22 mouse cellular contexts compared by ENCODE assay signal in the genomic region with DNA sequence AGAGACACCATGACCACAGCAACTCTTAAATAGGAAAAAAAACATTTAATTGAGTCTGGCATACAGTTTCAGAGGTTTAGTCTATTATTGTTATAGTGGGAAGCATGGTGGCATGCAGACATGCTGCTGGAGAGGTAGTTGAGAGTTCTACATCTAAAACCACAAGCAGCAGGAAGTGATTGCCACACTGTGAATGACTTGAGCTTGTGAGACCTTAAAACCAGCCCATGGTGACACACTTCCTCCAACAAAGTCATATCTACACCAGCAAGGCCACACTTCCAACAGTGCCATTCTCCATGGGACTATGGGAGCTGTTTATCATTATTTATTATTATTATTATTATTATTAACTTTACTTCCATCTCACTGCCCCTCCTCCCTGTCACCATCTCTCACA.
DNase-seq lines count a peak whose midpoint lies in the region; ATAC-seq lines count a peak whose summit lies in the region.
"Had no signal": no experiment of that assay in that cellular context is flagged by ENCODE, and none has a peak within 500 bp of the region (broad histone marks: within the 10 kb centered on the region; RNA-seq: fewer than 3 reads in every experiment).

No protein-coding gene starts in this region.

- no peaks in the 10 kb centered on the region for H3K27me3 ChIP-seq in liver, embryonic 16.5 days (ENCODE audit: control insufficient read depth, insufficient read depth, low read depth, low read length)
- H3K27me3 ChIP-seq in liver, embryonic 11.5 days (replicated peaks; ENCODE audit: control insufficient read depth, insufficient read depth, low read length): no peaks in the 10 kb centered on the region
- H3K27me3 ChIP-seq: CH12.LX; embryonic facial prominence, embryonic 13.5 days; forebrain, embryonic 12.5 days; heart, embryonic 15.5 days; hindbrain, embryonic 13.5 days had no signal

- H3K36me3 ChIP-seq in liver, embryonic 16.5 days (ENCODE audit: control insufficient read depth, insufficient read depth): no peaks in the 10 kb centered on the region
- no peaks in the 10 kb centered on the region for H3K36me3 ChIP-seq in liver, embryonic 11.5 days (ENCODE audit: control insufficient read depth, insufficient read depth, low read length)
- H3K36me3 ChIP-seq: embryonic facial prominence, embryonic 13.5 days; forebrain, embryonic 12.5 days; heart, embryonic 15.5 days; hindbrain, embryonic 13.5 days had no signal

- H3K9me3 ChIP-seq in liver, embryonic 16.5 days (replicated peaks; ENCODE audit: control insufficient read depth, low read length): no peaks in the 10 kb centered on the region
- H3K9me3 ChIP-seq in liver, embryonic 11.5 days (ENCODE audit: control insufficient read depth, low read length): no peaks in the 10 kb centered on the region
- H3K9me3 ChIP-seq: embryonic facial prominence, embryonic 13.5 days; forebrain, embryonic 12.5 days; heart, embryonic 15.5 days; hindbrain, embryonic 13.5 days had no signal

- no peak overlapping the region for H3K4me2 ChIP-seq in liver, embryonic 16.5 days (ENCODE audit: low read depth, low read length)
- H3K4me2 ChIP-seq in liver, embryonic 11.5 days: no peak overlapping the region
- H3K4me2 ChIP-seq: embryonic facial prominence, embryonic 13.5 days; forebrain, embryonic 12.5 days; heart, embryonic 11.5 days; heart, embryonic 15.5 days; hindbrain, embryonic 13.5 days had no signal

- ATAC-seq in liver, embryonic 16.5 days (ENCODE audit: low read depth): peak; percentile 45; the same call in 1 of the 2 replicates
- no peak for ATAC-seq in liver, embryonic 11.5 days (replicated peaks; ENCODE audit: low FRiP score)
- peak; percentile 78 for ATAC-seq in megakaryocyte progenitor cell, adult 5-6 weeks (replicated peaks; ENCODE audit: poor library complexity)
- ATAC-seq: forebrain, embryonic 16.5 days had no signal

- no peak overlapping the region for H3K27ac ChIP-seq in liver, embryonic 16.5 days (ENCODE audit: low read length)
- no peak overlapping the region for H3K27ac ChIP-seq in liver, embryonic 11.5 days (ENCODE audit: low read depth, low read length)
- H3K27ac ChIP-seq: embryonic facial prominence, embryonic 13.5 days; forebrain, embryonic 12.5 days; heart, adult 2 months; heart, embryonic 15.5 days; hindbrain, embryonic 13.5 days had no signal

- no peaks in the 10 kb centered on the region for H3K4me1 ChIP-seq in liver, embryonic 16.5 days (ENCODE audit: control insufficient read depth, low read depth, low read length)
- H3K4me1 ChIP-seq in liver, embryonic 11.5 days (replicated peaks; ENCODE audit: control insufficient read depth, insufficient read depth, low read length): no peaks in the 10 kb centered on the region; the same call in 1 of the 2 replicates
- H3K4me1 ChIP-seq: forebrain, embryonic 12.5 days; heart, embryonic 15.5 days; hindbrain, embryonic 13.5 days had no signal

- H3K4me3 ChIP-seq in liver, embryonic 16.5 days (ENCODE audit: low read depth, low read length): no peak overlapping the region
- H3K4me3 ChIP-seq in liver, embryonic 11.5 days (ENCODE audit: low read depth, low read length): no peak overlapping the region
- H3K4me3 ChIP-seq: embryonic facial prominence, embryonic 13.5 days; forebrain, embryonic 12.5 days; heart, adult 2 months; heart, embryonic 15.5 days; hindbrain, embryonic 13.5 days had no signal

- no peak overlapping the region for H3K9ac ChIP-seq in liver, embryonic 16.5 days (ENCODE audit: low read depth, low read length)
- H3K9ac ChIP-seq in liver, embryonic 11.5 days (ENCODE audit: low read depth, low read length): no peak overlapping the region
- H3K9ac ChIP-seq: embryonic facial prominence, embryonic 13.5 days; forebrain, embryonic 12.5 days; heart, embryonic 15.5 days; hindbrain, embryonic 13.5 days had no signal

- no peak for DNase-seq in liver, embryonic 11.5 days (ENCODE audit: low spot score)
- DNase-seq in lung, postnatal 36 days: peak; percentile 30
- DNase-seq in lung, postnatal 14 days: no peak
- no peak for DNase-seq in cerebellum, adult 11-12 months
- DNase-seq in right cerebral cortex, postnatal 14 days: no peak
- no peak for DNase-seq in right cerebral cortex, postnatal 10 days (ENCODE audit: low spot score in 2 of 2)
- DNase-seq: adrenal gland, adult 2 months; adrenal gland, postnatal 25 days; cerebellum, adult 2 months; cerebellum, postnatal 14 days; gastrocnemius, postnatal 10 days; heart, adult 2 months; heart, postnatal 14 days had no signal
